Mouse (Mus musculus) heart, embryonic 12.5 days (tissue): ENCODE measurements around the gene Gm10134. TPM values are rescaled to one million over a fixed set of nuclear protein-coding genes. Genes with fewer than 3 reads are reported as not detected.
"Not testable (repeated sequence)": the region's sequence is repeated elsewhere in the genome, so short reads cannot be mapped to it uniquely, and the experiment has no call there.

Experiments
- ATAC-seq: fragments of 200-750 bp; cut with Nextera tagmentation; 2 replicates; pipeline ENCODE4 v1.8.0; 2017; ENCODE audit warnings: moderate TSS enrichment, moderate library complexity; ENCODE audit not compliant: insufficient number of reproducible peaks, low FRiP score
- H3K27ac ChIP-seq: fragments of 300-500 bp; sonication (generic); 2 replicates; pipeline ENCODE4 v1.5.1; 2016; ENCODE audit warnings: mild to moderate bottlenecking, moderate library complexity; ENCODE audit not compliant: poor library complexity, severe bottlenecking
- H3K27me3 ChIP-seq: fragments of 300-500 bp; sonication (generic); replicated peaks from 2 replicates; pipeline ENCODE4 v1.6.1; 2016; ENCODE audit warnings: mild to moderate bottlenecking, moderate library complexity
- H3K36me3 ChIP-seq: fragments of 300-500 bp; sonication (generic); 2 replicates; pipeline ENCODE4 v1.6.1; 2016; ENCODE audit warnings: mild to moderate bottlenecking, moderate library complexity
- H3K4me1 ChIP-seq: fragments of 300-500 bp; sonication (generic); replicated peaks from 2 replicates; pipeline ENCODE4 v1.6.1; 2016; ENCODE audit warnings: mild to moderate bottlenecking
- H3K4me2 ChIP-seq: fragments of 300-500 bp; sonication (generic); 2 replicates; pipeline ENCODE4 v1.6.1; 2016; ENCODE audit warnings: mild to moderate bottlenecking, moderate library complexity
- H3K4me3 ChIP-seq: fragments of 300-500 bp; sonication (generic); 2 replicates; pipeline ENCODE4 v1.5.1; 2016; ENCODE audit warnings: mild to moderate bottlenecking
- H3K9ac ChIP-seq: fragments of 300-500 bp; sonication (generic); 2 replicates; pipeline ENCODE4 v1.6.1; 2016; ENCODE audit warnings: mild to moderate bottlenecking, moderate library complexity
- H3K9me3 ChIP-seq: fragments of 300-500 bp; sonication (generic); replicated peaks from 2 replicates; pipeline ENCODE4 v1.6.1; 2016; ENCODE audit warnings: mild to moderate bottlenecking, moderate library complexity
- WGBS: fragments of 180-500 bp; shearing (Covaris S2); methylation state at CpG from one replicate; pipeline ENCODE4 v1.1.7; 2016; 5-methylcytosine and 5-hydroxymethylcytosine counted together
- polyA plus RNA-seq: library from polyadenylated mRNA; unstranded; fragments of >200 nt; fragmentation: Nextera tagmentation; extraction: Ambion mirVana; gene quantifications from 2 replicates; pipeline ENCODE4 v1.2.1, GENCODE M21; 2016

Gene Gm10134
- 0.82 TPM in 1 of 2 replicates, not detected in the other for polyA plus RNA-seq

DNA sequence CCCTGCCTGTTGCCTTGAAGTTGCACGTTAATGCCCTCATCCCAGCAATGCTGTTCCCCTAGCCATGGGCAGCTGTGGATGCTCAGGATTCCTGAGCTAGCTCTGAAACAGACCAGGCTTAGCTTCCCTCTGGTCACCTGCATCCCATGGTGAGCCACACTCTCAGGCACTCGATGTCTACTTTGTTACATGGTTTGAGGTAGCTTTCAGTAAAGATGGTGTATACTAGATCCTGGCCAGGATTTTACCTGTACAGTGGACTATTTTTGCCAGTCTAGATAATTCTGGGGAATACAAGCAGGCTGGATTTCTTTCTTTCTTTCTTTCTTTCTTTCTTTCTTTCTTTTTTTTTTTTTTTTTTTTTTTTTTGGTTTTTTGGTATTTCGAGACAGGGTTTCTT, at the start of gene Gm10134:
Gene Gm10134 (plus strand): TSS at position 301 of the 400 bp plus-strand sequence.
- Histone ChIP-seq H3K4me3 (no peak within 1 kb of the TSS), H3K9ac (no peak within 1 kb of the TSS), H3K27me3 (peaks cover 6% of the 10 kb centered on the region; the same call in 1 of the 2 replicates), H3K36me3 (no peaks in the 10 kb centered on the region), H3K9me3 (no peaks in the 10 kb centered on the region), H3K4me2 (no peak within 1 kb of the TSS), H3K4me1 (no peaks in the 10 kb centered on the region), H3K27ac (no peak within 1 kb of the TSS)
- WGBS: 59% methylated on average over 3 of the region's 3 CpGs
- ATAC-seq: no peak

DNA sequence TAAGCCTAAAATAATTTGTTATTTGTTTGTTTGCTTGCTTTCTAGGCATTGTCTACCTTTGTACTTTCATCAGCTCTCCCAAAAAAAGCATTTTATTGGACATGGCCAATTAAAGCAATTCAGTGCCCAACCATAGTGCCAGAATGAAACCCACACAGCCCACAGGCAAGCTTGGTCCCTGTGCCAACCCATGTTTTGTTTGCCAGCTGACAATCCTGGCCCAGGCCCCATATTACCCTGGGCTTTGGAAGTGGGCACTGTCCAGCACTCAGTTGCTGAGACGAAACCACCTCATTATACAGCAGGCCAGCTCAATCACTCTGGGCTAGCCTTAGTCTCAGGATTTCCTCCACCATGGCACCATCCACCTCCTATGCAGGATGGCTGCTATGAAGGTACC, 49.3 kb upstream of the Gm10134 start:
- Histone ChIP-seq H3K9ac (no peak overlapping the region), H3K4me3 (no peak overlapping the region), H3K9me3 (no peaks in the 10 kb centered on the region), H3K36me3 (peaks cover 15% of the 10 kb centered on the region), H3K4me2 (no peak overlapping the region), H3K27me3 (peaks cover 1% of the 10 kb centered on the region; the same call in 1 of the 2 replicates), H3K4me1 (no peaks in the 10 kb centered on the region), H3K27ac (no peak overlapping the region)
- no peak for ATAC-seq
- 50% methylated on average over 1 of the region's 1 CpGs for WGBS

DNA sequence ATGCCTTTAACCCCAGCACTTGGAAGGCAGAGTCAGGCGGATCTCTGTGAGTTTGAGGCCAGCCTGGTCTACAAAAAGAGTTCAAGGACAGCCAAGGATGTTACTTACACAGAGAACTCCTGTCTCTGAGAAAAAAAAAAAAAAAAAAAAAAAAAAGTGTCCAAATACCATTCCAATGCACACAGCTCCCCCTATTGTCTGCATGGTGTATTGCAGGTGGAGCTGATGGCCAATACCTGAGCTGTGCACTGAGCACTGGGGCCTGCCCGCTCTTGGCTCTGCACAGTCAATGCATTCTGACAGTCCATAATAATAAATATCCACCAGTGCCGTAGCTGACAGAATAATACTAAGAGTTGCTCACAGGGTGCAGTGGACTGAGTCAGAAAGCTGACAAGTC, 42.0 kb upstream of the Gm10134 start:
- no peak for ATAC-seq
- WGBS: 42% methylated on average over 3 of the region's 3 CpGs
- no peak overlapping the region for H3K4me3 ChIP-seq
- H3K4me2 ChIP-seq: no peak overlapping the region
- H3K27ac ChIP-seq: no peak overlapping the region
- H3K36me3 ChIP-seq: peaks cover 2% of the 10 kb centered on the region; the same call in 1 of the 2 replicates
- peaks cover 14% of the 10 kb centered on the region for H3K4me1 ChIP-seq
- peaks cover 16% of the 10 kb centered on the region for H3K27me3 ChIP-seq
- no peaks in the 10 kb centered on the region for H3K9me3 ChIP-seq
- H3K9ac ChIP-seq: no peak overlapping the region

DNA sequence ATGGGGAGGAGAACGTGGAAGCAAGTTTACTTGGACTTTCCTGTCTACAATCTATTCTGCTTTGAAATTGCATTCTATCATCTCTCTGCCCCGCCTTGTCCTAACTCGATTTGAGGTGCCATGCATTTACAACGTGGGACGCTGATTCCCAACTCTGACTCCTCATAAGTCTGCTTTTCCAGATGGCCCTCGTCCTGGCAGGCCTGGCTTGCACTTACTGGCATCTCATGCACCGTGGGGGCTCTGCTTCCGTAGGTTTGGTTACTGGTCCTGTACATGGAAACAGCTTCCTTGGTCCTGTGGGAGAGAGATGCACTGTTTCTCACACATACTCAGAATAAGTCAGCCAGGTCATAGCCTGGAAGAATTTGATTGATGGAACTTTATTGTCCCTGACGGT, 41.0 kb upstream of the Gm10134 start:
- H3K4me3 ChIP-seq: no peak overlapping the region
- peaks cover 17% of the 10 kb centered on the region for H3K4me1 ChIP-seq
- H3K4me2 ChIP-seq: no peak overlapping the region
- no peak overlapping the region for H3K9ac ChIP-seq
- no peaks in the 10 kb centered on the region for H3K9me3 ChIP-seq
- WGBS: 71% methylated on average over 9 of the region's 9 CpGs
- H3K27ac ChIP-seq: no peak overlapping the region
- no peak for ATAC-seq
- peaks cover 12% of the 10 kb centered on the region for H3K36me3 ChIP-seq
- peaks cover 16% of the 10 kb centered on the region for H3K27me3 ChIP-seq

DNA sequence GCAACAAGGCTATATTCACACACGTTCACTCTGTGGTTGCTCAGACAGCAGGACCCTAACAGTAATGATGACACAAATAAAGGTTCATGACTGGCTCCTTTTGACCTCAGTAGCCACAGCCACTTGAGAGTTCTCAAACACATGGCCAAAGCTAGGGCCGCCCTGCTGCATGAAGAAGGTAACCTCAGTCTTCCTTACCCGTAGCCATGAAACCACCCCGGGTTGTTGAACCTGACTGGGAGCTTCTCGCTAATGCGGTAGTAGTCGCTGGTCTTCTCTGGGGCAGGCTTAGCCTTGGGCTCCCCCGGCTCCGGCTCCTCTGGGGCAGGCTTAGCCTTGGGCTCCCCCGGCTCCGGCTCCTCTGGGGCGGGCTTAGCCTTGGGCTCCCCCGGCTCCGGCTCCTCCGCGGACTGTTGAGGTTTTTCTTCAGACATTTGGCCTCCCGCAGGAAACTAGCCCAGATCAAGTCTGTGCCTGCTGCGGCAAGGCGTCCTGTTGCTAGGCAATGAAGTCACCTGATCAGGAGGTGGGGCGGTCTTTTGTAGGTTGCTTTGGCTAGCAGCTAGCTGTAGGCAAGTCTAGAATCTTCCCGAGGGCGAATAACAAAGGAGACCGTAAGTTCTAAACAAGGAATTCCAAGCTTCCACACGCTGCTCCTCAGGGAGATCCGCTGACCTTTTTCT, 39.9 kb upstream of the Gm10134 start, which contains the start of gene 1700007K13Rik:
Gene 1700007K13Rik (minus strand): TSS at position 497 of the 683 bp plus-strand sequence.
- Histone ChIP-seq H3K9me3 (no peaks in the 10 kb centered on the region), H3K4me3 (peak within 1 kb of the TSS; percentile 34), H3K9ac (peak within 1 kb of the TSS; percentile 73), H3K4me2 (peak within 1 kb of the TSS; percentile 72), H3K4me1 (peaks cover 17% of the 10 kb centered on the region), H3K27ac (no peak within 1 kb of the TSS), H3K27me3 (peaks cover 16% of the 10 kb centered on the region), H3K36me3 (peaks cover 23% of the 10 kb centered on the region)
- WGBS: 6% methylated on average over 25 of the region's 25 CpGs
- ATAC-seq: 0 out of 2 replicates have a peak, but pooled peaks have one; percentile 52

DNA sequence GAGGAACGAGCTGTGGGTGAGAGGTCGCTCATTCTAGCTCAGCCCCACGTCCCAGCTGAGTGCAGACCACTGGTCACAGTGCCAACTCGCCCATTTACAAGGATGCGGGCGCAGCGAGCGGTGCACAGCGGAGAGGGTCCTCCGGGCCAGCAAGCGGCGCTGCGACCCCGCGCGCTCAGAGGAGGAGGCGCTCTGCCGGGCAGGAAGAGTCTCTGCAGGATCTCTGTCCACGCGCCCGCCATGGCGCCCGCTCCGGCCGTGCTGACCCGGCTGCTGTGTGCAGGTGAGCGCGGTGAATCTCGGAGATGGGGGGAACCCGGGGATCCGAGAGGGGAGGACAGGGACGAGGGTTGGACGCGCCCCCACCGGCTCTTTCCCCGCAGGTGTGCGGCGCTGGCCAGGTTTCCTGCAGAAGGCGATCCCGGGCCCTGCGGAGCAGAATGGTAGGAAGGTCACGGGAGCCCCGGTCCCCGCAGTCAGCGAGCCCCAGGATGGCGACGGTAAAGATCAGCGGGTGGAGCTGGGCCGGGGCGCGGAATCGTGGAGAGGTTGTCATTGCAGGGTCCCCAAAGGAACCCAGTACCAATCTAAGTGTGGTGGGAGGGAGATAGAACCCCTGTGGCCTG, 37.9 kb upstream of the Gm10134 start, which contains the start of gene Mrps2:
Gene Mrps2 (plus strand): TSS at position 207 of the 626 bp plus-strand sequence.
- no peak within 1 kb of the TSS; the same call in 1 of the 2 replicates for H3K27ac ChIP-seq
- H3K4me1 ChIP-seq: peaks cover 17% of the 10 kb centered on the region
- H3K9ac ChIP-seq: peak within 1 kb of the TSS; percentile 94
- peak; percentile 92 for ATAC-seq
- peak within 1 kb of the TSS; percentile 73 for H3K4me2 ChIP-seq
- H3K4me3 ChIP-seq: peak within 1 kb of the TSS; percentile 97
- H3K27me3 ChIP-seq: peaks cover 16% of the 10 kb centered on the region
- peaks cover 3% of the 10 kb centered on the region; the same call in 1 of the 2 replicates for H3K9me3 ChIP-seq
- WGBS: under 1% methylated on average over 52 of the region's 52 CpGs
- H3K36me3 ChIP-seq: peaks cover 42% of the 10 kb centered on the region

DNA sequence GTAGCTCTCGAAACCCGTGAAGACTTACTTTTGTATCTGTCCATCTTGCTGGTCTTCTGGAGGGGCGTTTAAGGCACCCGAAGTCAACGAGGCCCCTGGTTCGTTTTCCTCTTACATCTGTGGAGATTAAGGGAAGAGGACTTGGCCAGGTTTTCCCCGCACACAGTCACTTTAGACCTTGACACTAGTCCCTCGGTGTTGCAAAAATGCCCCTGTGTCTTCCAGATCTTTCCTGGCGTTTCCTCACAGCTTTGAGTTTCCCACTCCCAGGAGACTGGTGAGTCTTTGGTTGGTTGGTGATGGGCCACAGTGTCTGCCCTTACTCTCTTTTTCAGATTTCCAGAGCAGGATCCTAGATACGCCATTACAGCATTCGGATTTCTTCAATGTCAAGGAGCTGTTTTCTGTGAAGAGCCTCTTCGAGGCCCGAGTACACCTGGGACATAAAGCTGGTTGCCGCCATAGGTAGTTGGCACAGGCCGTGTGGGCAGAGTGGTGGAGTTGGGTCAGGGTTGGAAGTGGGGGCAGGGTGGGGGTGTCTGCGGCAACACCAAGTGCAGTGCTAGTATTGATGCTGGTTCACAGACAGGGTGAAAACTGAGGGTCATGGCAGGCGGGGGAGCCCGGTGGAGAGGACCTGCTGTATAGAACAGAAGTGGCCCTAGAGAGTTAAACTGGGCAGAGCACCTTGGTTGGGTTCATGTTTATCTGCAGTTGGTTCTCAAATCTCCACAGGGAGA, 37.2 kb upstream of the Gm10134 start:
- H3K4me3 ChIP-seq: peak overlapping the region; percentile 97
- H3K9me3 ChIP-seq: peaks cover 3% of the 10 kb centered on the region; the same call in 1 of the 2 replicates
- H3K4me2 ChIP-seq: peak overlapping the region; percentile 73
- peaks cover 44% of the 10 kb centered on the region for H3K36me3 ChIP-seq
- H3K4me1 ChIP-seq: peaks cover 17% of the 10 kb centered on the region
- no peak; the same call in 1 of the 2 replicates for ATAC-seq
- no peak overlapping the region for H3K27ac ChIP-seq
- WGBS: 52% methylated on average over 18 of the region's 18 CpGs
- H3K27me3 ChIP-seq: peaks cover 16% of the 10 kb centered on the region
- H3K9ac ChIP-seq: peak overlapping the region; percentile 94

DNA sequence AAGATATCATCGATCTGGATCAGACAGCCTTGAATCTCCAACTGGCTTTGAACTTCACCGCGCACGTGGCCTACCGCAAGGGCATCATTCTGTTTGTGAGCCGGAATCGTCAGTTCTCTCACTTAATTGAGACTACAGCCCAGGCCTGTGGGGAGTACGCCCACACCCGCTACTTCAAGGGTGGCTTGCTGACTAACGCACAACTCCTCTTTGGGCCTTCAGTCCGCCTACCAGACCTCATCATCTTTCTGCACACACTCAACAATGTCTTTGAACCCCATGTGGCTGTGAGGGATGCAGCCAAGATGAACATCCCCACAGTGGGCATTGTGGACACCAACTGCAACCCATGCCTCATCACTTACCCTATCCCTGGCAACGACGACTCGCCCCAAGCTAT, 36.4 kb upstream of the Gm10134 start:
- WGBS: 95% methylated on average over 14 of the region's 14 CpGs
- H3K4me2 ChIP-seq: no peak overlapping the region
- H3K4me1 ChIP-seq: peaks cover 17% of the 10 kb centered on the region
- peaks cover 3% of the 10 kb centered on the region; the same call in 1 of the 2 replicates for H3K9me3 ChIP-seq
- H3K36me3 ChIP-seq: peaks cover 44% of the 10 kb centered on the region
- no peak overlapping the region for H3K4me3 ChIP-seq
- peaks cover 16% of the 10 kb centered on the region for H3K27me3 ChIP-seq
- no peak overlapping the region for H3K9ac ChIP-seq
- H3K27ac ChIP-seq: no peak overlapping the region
- ATAC-seq: no peak

DNA sequence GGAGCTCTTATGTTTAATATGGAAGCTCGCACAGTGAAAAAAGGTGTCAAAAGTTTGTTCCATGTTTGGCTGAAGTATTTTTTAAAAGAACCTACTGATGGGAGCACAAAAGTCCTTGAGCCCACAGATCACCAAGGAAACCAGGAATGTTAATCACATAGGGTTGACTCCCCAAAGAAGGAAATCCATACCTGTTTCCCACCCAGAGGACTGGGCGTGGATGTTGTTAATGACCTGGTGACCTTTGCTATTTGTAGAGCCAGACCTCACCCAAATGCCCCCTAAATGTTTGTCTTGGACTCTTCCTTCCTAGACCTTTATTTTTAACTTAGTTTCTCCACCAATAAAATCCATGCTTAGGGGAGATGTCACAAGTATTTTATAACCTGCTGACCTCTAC, 35.3 kb upstream of the Gm10134 start:
- no peak overlapping the region for H3K27ac ChIP-seq
- H3K9me3 ChIP-seq: peaks cover 3% of the 10 kb centered on the region; the same call in 1 of the 2 replicates
- H3K4me3 ChIP-seq: no peak overlapping the region
- WGBS: 91% methylated on average over 2 of the region's 2 CpGs
- peaks cover 5% of the 10 kb centered on the region; the same call in 1 of the 2 replicates for H3K27me3 ChIP-seq
- no peak overlapping the region for H3K4me2 ChIP-seq
- H3K9ac ChIP-seq: no peak overlapping the region
- peaks cover 44% of the 10 kb centered on the region for H3K36me3 ChIP-seq
- no peak for ATAC-seq
- peaks cover 17% of the 10 kb centered on the region for H3K4me1 ChIP-seq

DNA sequence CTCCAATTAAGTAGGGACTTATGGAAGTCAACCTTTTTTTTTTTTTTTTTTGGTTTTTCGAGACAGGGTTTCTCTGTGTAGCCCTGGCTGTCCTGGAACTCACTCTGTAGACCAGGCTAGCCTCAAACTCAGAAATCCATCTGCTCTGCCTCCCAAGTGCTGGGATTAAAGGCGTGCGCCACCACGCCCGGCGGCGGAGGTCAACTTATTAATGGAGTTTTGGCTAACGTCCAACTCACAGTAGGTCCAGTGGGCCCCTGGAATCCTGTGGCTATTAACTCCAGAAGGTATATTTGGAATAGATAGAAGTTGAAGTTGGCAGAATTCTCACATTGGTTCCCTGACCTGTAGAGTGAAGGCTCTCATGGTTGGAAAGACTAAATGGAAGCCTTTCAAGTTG, 33.9 kb upstream of the Gm10134 start:
- WGBS: 91% methylated on average over 8 of the region's 8 CpGs
- not testable (repeated sequence) for H3K4me1 ChIP-seq, H3K27ac ChIP-seq, ATAC-seq, H3K9me3 ChIP-seq, H3K4me2 ChIP-seq, H3K27me3 ChIP-seq, H3K4me3 ChIP-seq, H3K9ac ChIP-seq
- H3K36me3 ChIP-seq: peaks cover 44% of the 10 kb centered on the region

DNA sequence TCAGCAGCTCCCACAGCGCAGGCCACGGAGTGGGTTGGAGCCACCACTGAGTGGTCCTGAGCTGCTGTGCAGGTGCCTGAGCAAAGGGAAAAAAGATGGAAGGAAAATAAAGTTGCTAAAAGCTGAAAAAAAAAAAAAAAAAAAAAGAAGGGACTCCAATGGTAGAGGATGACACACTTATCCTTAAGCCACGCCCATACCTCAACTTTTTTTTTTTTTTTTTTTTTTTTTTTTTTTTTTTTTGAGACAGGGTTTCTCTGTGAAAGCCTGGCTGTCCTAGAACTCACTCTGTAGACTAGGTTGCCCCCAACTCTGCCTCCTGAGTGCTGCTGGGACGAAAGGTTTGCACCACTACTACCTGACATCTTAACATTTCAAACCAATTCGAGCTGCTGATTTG, 27.9 kb upstream of the Gm10134 start:
- H3K27me3 ChIP-seq, H3K36me3 ChIP-seq: not testable (repeated sequence)
- WGBS: 90% methylated on average over 5 of the region's 5 CpGs

More for the DNA sequence above, 27.9 kb upstream of the Gm10134 start:
- not testable (repeated sequence) for H3K27ac ChIP-seq, H3K4me3 ChIP-seq, ATAC-seq, H3K9ac ChIP-seq, H3K4me2 ChIP-seq, H3K9me3 ChIP-seq, H3K4me1 ChIP-seq
